Mouse (Mus musculus): ENCODE results near the gene Synj1.

- TF ChIP-seq POLR2A (IDR thresholded peaks at IDR 0.05; ENCODE audit: low read depth, low read length) (no peak), CTCF (IDR thresholded peaks at IDR 0.05; ENCODE audit: borderline replicate concordance, insufficient read depth, low read length) (no peak)
Measured at GRCm38 (mm10) chr16:90890683-90891082, 120.4 kb downstream of the Synj1 start.
